Mouse (Mus musculus) E14TG2a.4 (cell line): ENCODE data around the gene Lrrc10.
"Not testable (repeated sequence)": the region's sequence is repeated elsewhere in the genome, so short reads cannot be mapped to it uniquely, and the experiment has no call there.

Experiments used
- H3K27me3 ChIP-seq: 2 replicates; pipeline ENCODE4 v1.6.1; 2014; ENCODE audit warnings: low read length, control low read depth; ENCODE audit not compliant: insufficient read depth
- H3K36me3 ChIP-seq: 2 replicates; pipeline ENCODE4 v1.6.1; 2014; ENCODE audit warnings: low read length, control low read depth; ENCODE audit not compliant: insufficient read depth
- H3K4me1 ChIP-seq: replicated peaks from 2 replicates; pipeline ENCODE4 v1.6.1; 2014; ENCODE audit warnings: low read depth, low read length, control low read depth
- H3K4me3 ChIP-seq: replicated peaks from 2 replicates; pipeline ENCODE4 v1.5.1; 2014; ENCODE audit warnings: mild to moderate bottlenecking, low read length
- H3K9me3 ChIP-seq: 2 replicates; pipeline ENCODE4 v1.6.1; 2014; ENCODE audit warnings: low read length, control low read depth
- CTCF ChIP-seq: conservative IDR thresholded peaks from 2 replicates; pipeline ENCODE4 v1.5.1; 2014; ENCODE audit warnings: low read length
- NANOG ChIP-seq: IDR thresholded peaks from 2 replicates; pipeline ENCODE4 v1.6.1; 2014; ENCODE audit warnings: borderline replicate concordance, low read length, mixed read lengths
- POU5F1 ChIP-seq: IDR thresholded peaks from 2 replicates; pipeline ENCODE4 v1.6.1; 2014; ENCODE audit warnings: low read length, borderline replicate concordance

Lrrc10 gene

DNA sequence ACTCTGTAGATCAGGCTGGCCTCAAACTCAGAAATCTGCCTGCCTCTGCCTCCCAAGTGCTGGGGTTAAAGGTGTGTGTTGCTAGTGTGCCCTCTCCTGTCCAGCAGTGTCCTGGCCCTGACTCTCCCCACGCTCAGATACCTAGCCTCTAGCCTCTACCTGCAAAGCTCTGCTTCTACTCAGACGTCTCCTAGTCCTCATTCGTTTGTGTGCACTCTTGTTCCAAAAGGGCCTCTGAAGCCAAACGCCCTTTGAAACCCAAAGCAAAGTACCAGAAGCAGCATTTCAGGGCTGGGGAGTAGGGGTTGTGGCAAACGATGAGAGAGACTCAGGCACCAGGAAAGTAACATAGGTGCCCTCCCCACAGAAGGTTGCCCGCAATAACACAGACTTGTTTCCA lies 35.5 kb upstream of the Lrrc10 start:
- Histone ChIP-seq H3K4me1 (peaks cover 13% of the 10 kb centered on the region), H3K4me3 (no peak overlapping the region), H3K36me3 (no peaks in the 10 kb centered on the region), H3K9me3 (peaks cover 10% of the 10 kb centered on the region), H3K27me3 (peaks cover 11% of the 10 kb centered on the region)
- TF ChIP-seq POU5F1 = no peak
- no peak for TF ChIP-seq CTCF
- no peak for TF ChIP-seq NANOG

DNA sequence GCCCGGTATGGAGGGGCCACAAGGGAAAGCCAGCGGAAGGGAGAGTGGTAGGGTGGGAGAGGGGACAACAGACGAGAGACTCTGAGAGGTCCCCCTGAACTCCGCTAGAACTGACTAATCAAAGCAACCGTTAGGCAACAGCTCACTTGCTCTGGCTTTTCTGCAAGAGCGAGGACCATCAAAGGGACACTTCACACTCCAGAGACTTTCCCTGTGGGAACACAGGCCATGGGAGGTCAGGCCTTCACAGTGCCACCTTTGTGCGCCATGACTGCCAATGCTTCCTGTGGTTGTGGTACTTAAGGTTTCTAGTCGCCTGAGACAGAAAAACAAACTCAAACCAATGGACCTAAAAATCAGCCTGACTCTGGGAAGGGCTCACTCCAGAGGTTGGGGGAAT lies 34.1 kb upstream of the Lrrc10 start:
- Histone ChIP-seq H3K36me3 (no peaks in the 10 kb centered on the region), H3K4me3 (no peak overlapping the region), H3K9me3 (peaks cover 20% of the 10 kb centered on the region), H3K27me3 (peaks cover 9% of the 10 kb centered on the region), H3K4me1 (peaks cover 13% of the 10 kb centered on the region)
- TF ChIP-seq POU5F1 (no peak), NANOG (no peak), CTCF (no peak)

DNA sequence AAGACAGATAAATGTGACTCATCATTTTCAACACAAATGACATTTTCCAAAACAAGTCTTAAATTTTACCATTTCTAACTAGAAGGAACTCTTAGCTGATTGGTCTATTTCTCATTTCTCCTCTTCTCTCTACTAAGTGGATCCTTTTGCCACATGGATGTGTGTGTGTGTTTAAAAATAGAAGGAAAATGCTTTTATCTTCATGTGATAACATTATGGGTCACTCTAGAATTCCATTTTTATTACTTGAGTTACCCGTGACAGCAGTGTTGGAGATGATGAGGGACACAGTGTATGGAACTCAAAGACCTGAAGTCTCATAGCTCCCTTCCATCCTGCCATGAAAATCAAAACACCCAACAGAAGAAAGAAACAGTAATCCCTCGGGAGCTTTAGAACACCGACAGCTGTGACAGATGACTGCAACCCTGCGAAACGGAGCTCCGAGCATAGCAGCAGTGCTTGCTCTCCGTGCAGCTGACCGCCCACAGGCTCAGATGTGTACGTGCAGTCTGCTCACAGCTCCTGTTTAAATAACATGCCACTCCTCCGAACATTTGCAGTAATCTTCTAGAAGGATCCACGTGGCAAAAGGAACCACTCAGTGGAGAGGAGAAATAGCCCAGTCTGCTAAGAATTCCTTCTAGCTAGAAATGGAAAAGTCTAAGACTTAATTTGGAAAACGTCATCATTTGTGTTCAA lies 31.3 kb upstream of the Lrrc10 start:
- H3K4me3 ChIP-seq = no peak overlapping the region
- no peaks in the 10 kb centered on the region for H3K27me3 ChIP-seq
- H3K36me3 ChIP-seq = no peaks in the 10 kb centered on the region
- H3K4me1 ChIP-seq = peaks cover 7% of the 10 kb centered on the region
- H3K9me3 ChIP-seq = peaks cover 20% of the 10 kb centered on the region
- TF ChIP-seq CTCF (no peak), POU5F1 (no peak), NANOG (no peak)

DNA sequence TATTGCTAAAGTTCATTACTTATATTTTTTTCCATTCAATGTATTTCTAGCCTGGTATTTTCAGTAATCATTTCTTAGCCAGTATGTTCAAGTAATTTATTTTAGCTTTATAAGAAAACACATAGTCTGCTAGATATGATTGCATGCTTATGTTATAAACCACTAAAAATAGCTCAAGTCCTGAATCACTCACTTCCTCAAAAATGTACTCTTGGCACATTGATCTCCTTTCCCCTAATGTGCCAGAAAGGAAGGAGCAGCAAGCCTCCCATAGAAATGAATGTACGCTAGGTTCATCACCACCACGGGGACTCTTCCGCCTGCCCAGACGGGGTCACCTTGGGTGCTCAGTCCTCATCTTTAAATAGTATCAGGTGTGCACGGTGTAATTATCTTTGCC lies 30.6 kb upstream of the Lrrc10 start:
- peaks cover 6% of the 10 kb centered on the region; the same call in 1 of the 2 replicates for H3K4me1 ChIP-seq
- H3K27me3 ChIP-seq = no peaks in the 10 kb centered on the region
- no peak overlapping the region for H3K4me3 ChIP-seq
- TF ChIP-seq POU5F1 = no peak
- no peak for TF ChIP-seq CTCF
- TF ChIP-seq NANOG = no peak
- H3K36me3 ChIP-seq = no peaks in the 10 kb centered on the region
- H3K9me3 ChIP-seq = peaks cover 15% of the 10 kb centered on the region

DNA sequence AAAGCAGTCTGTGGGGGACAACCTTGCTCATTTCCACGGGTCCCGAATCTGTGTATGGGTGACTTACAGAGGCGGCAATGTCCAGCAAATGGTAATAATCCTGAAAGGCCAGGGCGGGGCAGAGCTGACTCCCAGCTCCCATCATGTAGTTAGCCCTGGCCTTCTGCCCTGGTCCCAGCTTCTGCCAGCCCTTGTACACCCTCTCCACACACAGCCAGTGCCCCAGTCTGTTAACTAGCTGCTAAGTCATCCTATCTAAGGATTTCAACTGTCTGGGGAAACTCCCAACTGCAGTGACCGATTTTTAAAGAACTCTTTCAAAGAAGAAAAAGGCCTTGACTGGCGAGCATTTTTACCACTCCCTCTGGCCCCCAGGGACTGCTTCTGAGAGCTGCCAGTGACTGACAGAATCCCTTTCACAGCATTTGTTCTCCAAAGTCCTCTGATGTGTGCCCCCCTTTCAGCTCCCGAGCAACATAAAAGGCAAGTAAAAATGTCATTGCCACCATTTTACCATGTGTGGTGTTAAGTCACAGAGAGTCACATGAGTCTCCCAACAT lies 26.8 kb upstream of the Lrrc10 start:
- TF ChIP-seq CTCF = no peak
- TF ChIP-seq NANOG = no peak
- no peak for TF ChIP-seq POU5F1
- Histone ChIP-seq H3K27me3 (peaks cover 22% of the 10 kb centered on the region), H3K36me3 (no peaks in the 10 kb centered on the region), H3K4me3 (no peak overlapping the region), H3K9me3 (peaks cover 11% of the 10 kb centered on the region), H3K4me1 (peaks cover 12% of the 10 kb centered on the region; the same call in 1 of the 2 replicates)

DNA sequence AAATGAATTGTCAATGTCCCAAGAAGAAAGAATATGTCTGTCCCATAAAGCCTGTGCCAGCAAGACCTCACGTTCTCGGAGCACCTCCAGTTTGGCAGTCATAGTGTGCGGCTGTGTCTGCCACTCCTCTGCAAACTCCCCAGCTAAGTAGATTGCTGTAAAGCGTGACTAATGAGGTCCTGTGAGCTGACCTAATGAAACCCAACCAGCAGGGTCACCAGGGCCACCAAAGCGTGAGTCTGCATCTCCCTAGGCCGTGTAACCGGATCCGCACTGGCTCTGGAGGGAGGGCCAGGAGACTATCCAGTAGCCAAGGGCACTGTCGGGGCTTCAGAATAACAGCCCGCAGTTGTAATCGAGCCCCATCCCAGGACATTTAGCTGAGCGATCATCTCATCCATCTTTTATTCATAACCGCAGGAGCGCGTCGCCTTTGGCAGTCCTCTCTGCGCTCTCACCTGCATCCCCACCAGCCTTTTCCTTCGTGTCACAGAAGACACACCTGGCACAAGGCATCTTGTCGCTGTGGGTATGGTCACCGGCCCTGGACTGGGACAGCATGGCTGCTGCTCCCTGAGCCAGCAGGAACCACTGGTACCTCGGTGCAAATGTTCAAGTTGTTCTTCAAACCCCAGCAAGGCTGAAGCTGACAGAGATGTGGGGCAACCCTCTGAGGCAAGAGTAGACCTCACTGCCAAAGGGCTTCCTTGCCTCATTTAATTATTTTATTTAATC lies 24.0 kb upstream of the Lrrc10 start:
- TF ChIP-seq POU5F1 (no peak), NANOG (no peak)
- H3K4me3 ChIP-seq = no peak overlapping the region
- H3K27me3 ChIP-seq = peaks cover 49% of the 10 kb centered on the region
- H3K9me3 ChIP-seq = no peaks in the 10 kb centered on the region
- no peaks in the 10 kb centered on the region for H3K36me3 ChIP-seq
- H3K4me1 ChIP-seq = peaks cover 21% of the 10 kb centered on the region

DNA sequence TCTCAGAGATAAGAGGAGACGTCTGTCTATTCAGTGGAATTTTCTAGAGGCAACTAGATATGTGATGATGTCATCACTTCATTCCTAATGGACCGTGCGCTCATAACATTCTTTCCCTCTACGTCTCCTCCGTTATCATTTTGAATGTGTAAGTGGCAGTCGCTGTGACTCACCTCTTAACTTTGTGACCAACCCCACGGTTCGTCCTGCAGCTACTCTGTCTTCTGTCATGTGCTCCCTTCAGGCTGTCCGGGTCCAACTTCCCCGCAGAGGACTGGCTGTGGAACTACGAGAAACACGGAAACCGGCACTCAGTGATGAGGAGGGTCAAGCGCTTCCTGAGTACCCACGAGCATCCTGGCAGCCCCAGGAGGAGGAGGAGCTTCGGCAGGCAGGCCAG lies 21.4 kb upstream of the Lrrc10 start:
- H3K4me1 ChIP-seq = peaks cover 14% of the 10 kb centered on the region
- no peak for TF ChIP-seq POU5F1
- no peak for TF ChIP-seq CTCF
- no peak for TF ChIP-seq NANOG
- H3K27me3 ChIP-seq = peaks cover 67% of the 10 kb centered on the region
- no peaks in the 10 kb centered on the region for H3K36me3 ChIP-seq
- H3K4me3 ChIP-seq = peak overlapping the region; percentile 69
- H3K9me3 ChIP-seq = no peaks in the 10 kb centered on the region

DNA sequence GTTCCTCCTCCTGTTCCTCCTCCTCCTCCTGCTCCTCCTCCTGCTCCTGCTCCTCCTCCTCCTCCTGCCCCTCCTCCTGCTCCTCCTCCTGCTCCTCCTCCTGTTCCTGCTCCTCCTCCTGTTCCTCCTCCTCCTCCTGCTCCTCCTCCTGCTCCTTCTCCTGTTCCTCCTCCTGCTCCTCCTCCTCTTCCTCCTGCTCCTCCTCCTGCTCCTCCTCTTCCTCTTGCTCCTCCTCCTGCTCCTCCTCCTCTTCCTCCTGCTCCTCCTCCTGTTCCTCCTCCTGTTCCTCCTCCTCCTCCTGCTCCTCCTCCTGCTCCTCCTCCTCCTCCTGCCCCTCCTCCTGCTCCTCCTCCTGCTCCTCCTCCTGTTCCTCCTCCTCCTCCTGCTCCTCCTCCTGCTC lies 19.4 kb upstream of the Lrrc10 start:
- H3K27me3 ChIP-seq = peaks cover 69% of the 10 kb centered on the region
- H3K4me1 ChIP-seq = peaks cover 14% of the 10 kb centered on the region
- H3K36me3 ChIP-seq, H3K9me3 ChIP-seq, H3K4me3 ChIP-seq: not testable (repeated sequence)

DNA sequence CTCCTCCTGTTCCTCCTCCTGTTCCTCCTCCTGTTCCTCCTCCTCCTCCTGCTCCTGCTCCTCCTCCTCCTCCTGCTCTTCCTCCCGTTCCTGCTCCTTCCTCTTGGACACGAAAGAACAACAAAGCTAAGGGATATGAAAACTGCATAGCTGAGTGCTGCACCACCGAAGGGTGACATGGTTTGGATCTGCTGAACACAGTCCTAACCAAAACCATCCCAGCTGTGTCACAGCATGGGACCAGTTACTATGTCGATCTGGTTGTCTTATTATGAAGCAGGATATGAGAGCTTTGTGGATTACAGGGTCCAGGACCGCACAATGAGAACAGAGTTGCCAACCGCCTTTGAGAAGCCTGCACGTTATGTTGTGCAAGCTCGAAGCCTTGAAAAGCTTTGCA lies 19.0 kb upstream of the Lrrc10 start:
- Histone ChIP-seq H3K4me1 (peaks cover 12% of the 10 kb centered on the region), H3K36me3 (no peaks in the 10 kb centered on the region), H3K27me3 (peaks cover 69% of the 10 kb centered on the region), H3K4me3 (no peak overlapping the region), H3K9me3 (no peaks in the 10 kb centered on the region)
- TF ChIP-seq CTCF (no peak), POU5F1 (no peak), NANOG (no peak)
